ENCODE assay signal across 8 mouse cellular contexts in the genomic region with DNA sequence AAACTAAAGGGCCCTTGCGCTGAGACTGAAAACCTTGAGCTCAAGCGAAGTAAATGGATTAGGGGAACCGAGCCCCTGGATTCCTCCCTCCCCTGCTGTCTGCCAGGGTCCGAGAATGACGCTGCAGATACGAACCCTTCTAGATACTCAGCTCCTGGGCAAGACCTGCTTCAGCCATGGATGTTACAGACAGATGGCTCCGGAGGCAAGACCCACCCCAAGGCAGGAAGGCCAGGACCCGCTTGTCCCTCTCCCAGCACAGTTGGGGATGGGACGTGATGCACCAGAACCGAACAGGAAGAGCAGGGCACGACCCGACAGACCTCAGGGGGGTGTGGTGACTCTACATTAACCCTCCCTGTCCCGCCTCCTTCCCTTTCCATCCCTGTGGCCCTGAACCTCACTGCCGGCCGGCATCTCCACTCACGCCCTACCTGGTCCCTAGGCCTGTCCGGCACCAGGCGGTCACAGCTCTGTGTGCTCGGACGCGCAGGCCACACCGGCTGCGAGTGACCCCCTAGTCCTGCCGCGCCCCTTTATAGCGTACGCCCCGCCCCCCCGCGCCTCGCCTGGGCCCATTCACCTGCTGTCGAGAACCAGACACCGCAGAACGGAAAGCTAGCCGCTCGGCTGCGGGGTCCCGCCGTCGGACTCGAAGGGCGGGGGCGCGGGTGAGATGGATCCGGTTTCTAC.
A peak's percentile ranks its signal among the peaks of the same experiment; 100 is the strongest.
DNase-seq lines count a peak whose midpoint lies in the region; ATAC-seq and TF ChIP-seq lines count a peak whose summit lies in the region.

No protein-coding gene starts in this region.

- DNase-seq in neural tube, embryonic 11.5 days (ENCODE audit: low spot score), result peak; percentile 52
- DNase-seq in neural tube, embryonic 10.5 days (ENCODE audit: extremely low spot score, low spot score), result no peak
- peak; percentile 19 for DNase-seq in embryo, embryonic 11 days
- DNase-seq in splenic B cell, adult 2 months (ENCODE audit: low read depth, low spot score), result peak; percentile 37
- DNase-seq in urinary bladder, postnatal 25 days (ENCODE audit: low spot score), result no peak
- DNase-seq in layer of hippocampus, adult 9-11 months, result no peak

- H3K9me3 ChIP-seq in neural tube, embryonic 11.5 days (ENCODE audit: control insufficient read depth, low read length), result no peaks in the 10 kb centered on the region
- no peaks in the 10 kb centered on the region for H3K9me3 ChIP-seq in intestine, postnatal 0 days (ENCODE audit: control insufficient read depth)

- WGBS in neural tube, embryonic 11.5 days, result under 1% methylated on average over 44 of the region's 45 CpGs
- 2% methylated on average over 44 of the region's 45 CpGs for WGBS in intestine, postnatal 0 days

- peak overlapping the region; percentile 19; the same call in 1 of the 2 replicates for H3K4me2 ChIP-seq in neural tube, embryonic 11.5 days (ENCODE audit: low read depth)
- H3K4me2 ChIP-seq in intestine, postnatal 0 days (replicated peaks; ENCODE audit: low read depth), result peak overlapping the region; percentile 85

- no peak for TF ChIP-seq CTCF in intestine, postnatal 0 days (IDR thresholded peaks at IDR 0.05; ENCODE audit: low read depth)

- peaks cover 99% of the 10 kb centered on the region for H3K27me3 ChIP-seq in neural tube, embryonic 11.5 days (ENCODE audit: control insufficient read depth, insufficient read depth, low read length)
- peaks cover 95% of the 10 kb centered on the region for H3K27me3 ChIP-seq in intestine, postnatal 0 days (replicated peaks; ENCODE audit: control insufficient read depth, insufficient read depth, low read length)
- H3K27me3 ChIP-seq in splenic B cell, adult 2 months (ENCODE audit: control insufficient read depth, insufficient read depth, low read length, poor library complexity, severe bottlenecking), result peaks cover 4% of the 10 kb centered on the region; the same call in 1 of the 2 replicates

- H3K4me1 ChIP-seq in neural tube, embryonic 11.5 days (ENCODE audit: control insufficient read depth, insufficient read depth, low read length), result peaks cover 22% of the 10 kb centered on the region
- H3K4me1 ChIP-seq in intestine, postnatal 0 days (replicated peaks; ENCODE audit: control insufficient read depth, insufficient read depth, low read length), result no peaks in the 10 kb centered on the region

- peak overlapping the region; percentile 23 for H3K4me3 ChIP-seq in neural tube, embryonic 11.5 days (ENCODE audit: low read depth, low read length)
- H3K4me3 ChIP-seq in intestine, postnatal 0 days (ENCODE audit: low read depth, low read length), result peak overlapping the region; percentile 57

- ATAC-seq in neural tube, embryonic 11.5 days (ENCODE audit: insufficient read depth, low FRiP score, low TSS enrichment), result no peak
- no peak for ATAC-seq in intestine, postnatal 0 days
- ATAC-seq in frontal cortex, adult (ENCODE audit: low TSS enrichment), result no peak

- H3K9ac ChIP-seq in neural tube, embryonic 11.5 days (ENCODE audit: low read length), result peak overlapping the region; percentile 14; the same call in 1 of the 2 replicates
- no peak overlapping the region for H3K9ac ChIP-seq in intestine, postnatal 0 days (ENCODE audit: low read depth, low read length)

- no peaks in the 10 kb centered on the region for H3K36me3 ChIP-seq in neural tube, embryonic 11.5 days (ENCODE audit: control insufficient read depth, insufficient read depth, low read length)
- H3K36me3 ChIP-seq in intestine, postnatal 0 days (ENCODE audit: control insufficient read depth, insufficient read depth), result no peaks in the 10 kb centered on the region
- no peaks in the 10 kb centered on the region for H3K36me3 ChIP-seq in splenic B cell, adult 2 months (ENCODE audit: control insufficient read depth, insufficient read depth, low read length, poor library complexity, severe bottlenecking)

- 0 out of 2 replicates have a peak overlapping the region, but pooled peaks have one; percentile 34 for H3K27ac ChIP-seq in neural tube, embryonic 11.5 days (ENCODE audit: low read depth, low read length)
- no peak overlapping the region for H3K27ac ChIP-seq in intestine, postnatal 0 days (ENCODE audit: low read depth, low read length)

Comparison
In these comparisons a context has a peak if more than half of its experiments do, and no peak if none do; other contexts are left out.
1. DNase-seq: peak in neural tube, embryonic 11.5 days (single experiment), embryo, embryonic 11 days (single experiment) and splenic B cell, adult 2 months (single experiment); none in neural tube, embryonic 10.5 days (single experiment), urinary bladder, postnatal 25 days (single experiment) and layer of hippocampus, adult 9-11 months (single experiment).